Mouse (Mus musculus) adrenal gland, postnatal 36 days (tissue): ENCODE results near the gene Pdcd2l. TPM values are rescaled to one million over a fixed set of nuclear protein-coding genes. Genes with fewer than 3 reads are reported as not detected.

ENCODE experiments used
- DNase-seq, 2 experiments: peaks; one replicate each; pipeline ENCODE4 v3.0.0; 2021; ENCODE audit warnings: mixed read lengths in 1 of 2
- total RNA-seq, 2 experiments: library from RNA; stranded (reverse); gene quantifications; 2 replicates each; pipeline ENCODE4 v1.2.3; 2021

The Pdcd2l gene
- total RNA-seq, 2 experiments from 2014 or later = 21.8 to 23.9 TPM

DNA sequence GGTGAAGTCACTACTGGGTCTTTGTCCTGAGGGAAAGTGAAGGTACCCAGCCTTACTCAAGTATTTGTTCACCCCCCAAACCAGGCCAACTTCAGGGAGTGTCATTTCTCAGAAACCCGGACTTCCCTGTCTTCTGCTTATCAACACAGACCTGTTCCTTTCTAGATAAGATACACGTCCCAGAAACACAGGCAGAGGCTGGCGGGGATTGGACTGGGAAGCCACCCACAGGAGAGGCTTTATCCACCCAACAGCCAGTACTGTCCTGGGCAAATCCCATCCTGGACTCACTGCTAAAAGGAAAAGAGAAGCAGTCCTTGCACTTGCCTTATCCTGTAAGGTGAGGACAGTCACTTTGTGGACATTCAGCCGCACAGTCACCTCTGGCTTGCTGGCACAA is 49.3 kb downstream of the Pdcd2l start:
- DNase-seq = no peak

GRCm38 (mm10) chr7:34141123-34141522 is 55.3 kb downstream of the Pdcd2l start:
- DNase-seq = no peak

- DNase-seq = no peak
Observed at GRCm38 (mm10) chr7:34139493-34139892, 57.0 kb downstream of the Pdcd2l start.

Other genes with a start within 250 kb of the Pdcd2l start
- gene Scgb2b27, start 182.7 kb downstream of the Pdcd2l start, total RNA-seq = not detected
- not detected for gene Scgb1b27, start 175.2 kb downstream of the Pdcd2l start, total RNA-seq
- not detected for gene Scgb1b30, start 101.2 kb downstream of the Pdcd2l start, total RNA-seq
- gene Wtip, start 63.4 kb downstream of the Pdcd2l start, total RNA-seq = 10 to 100 TPM; 24.6 to 29.1 TPM
- 10 to 100 TPM; 74.8 to 76.1 TPM for gene Uba2, start 27.1 kb downstream of the Pdcd2l start, total RNA-seq
- 100 to 1,000 TPM; 373 to 429 TPM for gene Gpi1, start 33.7 kb upstream of the Pdcd2l start, total RNA-seq
- not detected for gene Gm6096, start 54.4 kb upstream of the Pdcd2l start, total RNA-seq
- 10 to 100 TPM; 57.4 to 79.6 TPM for gene 4931406P16Rik, start 116.9 kb upstream of the Pdcd2l start, total RNA-seq
- gene Lsm14a, start 196.7 kb upstream of the Pdcd2l start, total RNA-seq = 100 to 1,000 TPM; 105 to 121 TPM